Mouse (Mus musculus): ENCODE data around the gene Hrk. TPM values are rescaled to one million over a fixed set of nuclear protein-coding genes. Genes with fewer than 3 reads are reported as not detected.

Gene Hrk
- polyA plus RNA-seq, 1 experiment from 2014 or later = 0.04 TPM

GRCm38 (mm10) chr5:118143211-118144026, 21.0 kb upstream of the Hrk start:
- H3K4me1 ChIP-seq = peaks cover 11% of the 10 kb centered on the region
- H3K4me3 ChIP-seq = no peak overlapping the region
- H3K27ac ChIP-seq = no peak overlapping the region
- WGBS = 78% methylated on average over 12 of the region's 12 CpGs
- no peaks in the 10 kb centered on the region for H3K27me3 ChIP-seq
- no peak for ATAC-seq (ENCODE audit: insufficient number of reproducible peaks, low FRiP score, low TSS enrichment, low read depth)
- no peak overlapping the region for H3K9ac ChIP-seq
- H3K4me2 ChIP-seq = no peak overlapping the region
- peaks cover 51% of the 10 kb centered on the region for H3K36me3 ChIP-seq
- no peaks in the 10 kb centered on the region for H3K9me3 ChIP-seq

DNA sequence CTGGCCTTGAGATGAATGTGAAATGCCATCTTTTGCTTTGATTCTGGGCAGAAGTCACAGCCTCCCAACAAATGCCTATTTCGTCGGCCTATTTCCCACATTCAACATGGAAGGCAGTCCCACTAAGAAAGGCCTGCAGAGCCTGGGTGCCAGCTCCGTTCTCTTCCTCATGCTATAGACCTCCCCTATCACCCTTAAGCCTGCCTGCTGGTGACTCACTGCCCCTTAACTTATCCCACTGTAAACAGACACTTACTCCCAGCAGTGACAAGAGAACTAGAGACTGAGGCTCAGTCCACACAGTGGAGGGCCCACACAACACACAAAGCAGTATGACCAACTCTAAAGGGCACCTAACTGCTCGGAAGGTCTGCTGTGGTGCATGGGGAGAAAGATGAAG, 20.1 kb upstream of the Hrk start:
- WGBS = 84% methylated on average over 4 of the region's 4 CpGs
- peaks cover 44% of the 10 kb centered on the region for H3K36me3 ChIP-seq
- no peak for ATAC-seq (ENCODE audit: insufficient number of reproducible peaks, low FRiP score, low TSS enrichment, low read depth)

GRCm38 (mm10) chr5:118144770-118145169, 19.7 kb upstream of the Hrk start:
- Histone ChIP-seq H3K27ac (no peak overlapping the region), H3K9ac (no peak overlapping the region), H3K4me2 (no peak overlapping the region), H3K9me3 (no peaks in the 10 kb centered on the region), H3K27me3 (no peaks in the 10 kb centered on the region), H3K36me3 (peaks cover 40% of the 10 kb centered on the region), H3K4me1 (peaks cover 11% of the 10 kb centered on the region), H3K4me3 (no peak overlapping the region)
- no peak for ATAC-seq (ENCODE audit: insufficient number of reproducible peaks, low FRiP score, low TSS enrichment, low read depth)
- 85% methylated on average over 6 of the region's 6 CpGs for whole genome bisulfite sequencing

More for the DNA sequence above, 20.1 kb upstream of the Hrk start:
- H3K4me1 ChIP-seq = peaks cover 11% of the 10 kb centered on the region
- H3K27ac ChIP-seq = no peak overlapping the region
- H3K4me2 ChIP-seq = no peak overlapping the region
- H3K9ac ChIP-seq = no peak overlapping the region
- H3K4me3 ChIP-seq = no peak overlapping the region
- H3K9me3 ChIP-seq = no peaks in the 10 kb centered on the region
- no peaks in the 10 kb centered on the region for H3K27me3 ChIP-seq

DNA sequence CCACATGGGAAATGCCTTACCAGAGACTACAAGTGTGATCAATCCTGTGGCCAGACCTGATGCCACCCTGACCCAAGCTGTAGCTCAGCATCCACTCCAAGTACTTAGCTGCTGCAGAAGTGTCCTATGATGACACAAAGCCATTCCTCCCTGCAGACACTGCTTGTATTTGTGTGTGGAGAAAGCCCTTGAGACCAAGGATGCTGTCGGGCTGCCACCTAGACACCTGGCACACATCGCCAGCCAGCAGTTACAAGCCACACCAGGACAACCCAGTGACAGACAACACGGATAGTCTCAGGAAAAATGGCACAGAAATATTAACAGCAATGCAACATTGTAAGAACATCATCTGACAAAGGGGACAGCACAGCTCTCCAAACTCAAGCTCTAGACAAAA, 19.0 kb upstream of the Hrk start:
- Histone ChIP-seq H3K9me3 (no peaks in the 10 kb centered on the region), H3K27me3 (no peaks in the 10 kb centered on the region), H3K4me3 (no peak overlapping the region), H3K9ac (no peak overlapping the region), H3K4me2 (no peak overlapping the region), H3K36me3 (peaks cover 33% of the 10 kb centered on the region), H3K4me1 (peaks cover 11% of the 10 kb centered on the region), H3K27ac (no peak overlapping the region)
- no peak for ATAC-seq (ENCODE audit: insufficient number of reproducible peaks, low FRiP score, low TSS enrichment, low read depth)
- WGBS = 92% methylated on average over 3 of the region's 3 CpGs

GRCm38 (mm10) chr5:118145999-118146679, 18.3 kb upstream of the Hrk start:
- Histone ChIP-seq H3K36me3 (peaks cover 30% of the 10 kb centered on the region), H3K4me2 (no peak overlapping the region), H3K27me3 (no peaks in the 10 kb centered on the region), H3K9ac (no peak overlapping the region), H3K4me1 (peaks cover 11% of the 10 kb centered on the region), H3K4me3 (no peak overlapping the region), H3K9me3 (no peaks in the 10 kb centered on the region), H3K27ac (no peak overlapping the region)
- no peak for ATAC-seq (ENCODE audit: insufficient number of reproducible peaks, low FRiP score, low TSS enrichment, low read depth)
- WGBS = 72% methylated on average over 15 of the region's 15 CpGs

- H3K4me3 ChIP-seq = no peak overlapping the region
- H3K27ac ChIP-seq = no peak overlapping the region
- H3K4me1 ChIP-seq = peaks cover 11% of the 10 kb centered on the region
- WGBS = 79% methylated on average over 10 of the region's 10 CpGs
- no peak for ATAC-seq (ENCODE audit: insufficient number of reproducible peaks, low FRiP score, low TSS enrichment, low read depth)
- H3K9ac ChIP-seq = no peak overlapping the region
- H3K36me3 ChIP-seq = peaks cover 23% of the 10 kb centered on the region
- no peaks in the 10 kb centered on the region for H3K27me3 ChIP-seq
- no peaks in the 10 kb centered on the region for H3K9me3 ChIP-seq
- H3K4me2 ChIP-seq = no peak overlapping the region
Observed at GRCm38 (mm10) chr5:118147264-118147663, 17.2 kb upstream of the Hrk start.

GRCm38 (mm10) chr5:118149711-118150110, 14.7 kb upstream of the Hrk start:
- no peaks in the 10 kb centered on the region for H3K9me3 ChIP-seq

GRCm38 (mm10) chr5:118154839-118155564, 9.4 kb upstream of the Hrk start, which contains the start of gene Fbxw8:
TSS of gene Fbxw8 (minus strand) at chr5:118155464.
- peak within 1 kb of the TSS; percentile 64; the same call in 1 of the 2 replicates for H3K27ac ChIP-seq
- H3K9ac ChIP-seq = peak within 1 kb of the TSS; percentile 93
- under 1% methylated on average over 67 of the region's 67 CpGs for WGBS
- H3K27me3 ChIP-seq = no peaks in the 10 kb centered on the region
- H3K9me3 ChIP-seq = no peaks in the 10 kb centered on the region
- peak within 1 kb of the TSS; percentile 56 for H3K4me2 ChIP-seq
- H3K4me1 ChIP-seq = peaks cover 18% of the 10 kb centered on the region
- peaks cover 12% of the 10 kb centered on the region for H3K36me3 ChIP-seq
- ATAC-seq (ENCODE audit: insufficient number of reproducible peaks, low FRiP score, low TSS enrichment, low read depth) = 0 out of 2 replicates have a peak, but pooled peaks have one; percentile 45
- peak within 1 kb of the TSS; percentile 95 for H3K4me3 ChIP-seq

More at GRCm38 (mm10) chr5:118149711-118150110, 14.7 kb upstream of the Hrk start:
- Histone ChIP-seq H3K27me3 (no peaks in the 10 kb centered on the region), H3K4me1 (peaks cover 27% of the 10 kb centered on the region), H3K4me2 (no peak overlapping the region), H3K27ac (no peak overlapping the region), H3K4me3 (no peak overlapping the region), H3K9ac (no peak overlapping the region), H3K36me3 (peaks cover 20% of the 10 kb centered on the region)
- WGBS = 64% methylated on average over 3 of the region's 3 CpGs
- peak; percentile 12; the same call in 1 of the 2 replicates for ATAC-seq (ENCODE audit: insufficient number of reproducible peaks, low FRiP score, low TSS enrichment, low read depth)

GRCm38 (mm10) chr5:118155565-118155947, 8.9 kb upstream of the Hrk start:
- Histone ChIP-seq H3K36me3 (peaks cover 12% of the 10 kb centered on the region), H3K27me3 (peaks cover 4% of the 10 kb centered on the region), H3K27ac (no peak overlapping the region), H3K4me3 (peak overlapping the region; percentile 95), H3K4me2 (peak overlapping the region; percentile 56), H3K9ac (no peak overlapping the region), H3K9me3 (no peaks in the 10 kb centered on the region), H3K4me1 (peaks cover 18% of the 10 kb centered on the region)
- WGBS = 26% methylated on average over 9 of the region's 9 CpGs
- ATAC-seq (ENCODE audit: insufficient number of reproducible peaks, low FRiP score, low TSS enrichment, low read depth) = no peak

DNA sequence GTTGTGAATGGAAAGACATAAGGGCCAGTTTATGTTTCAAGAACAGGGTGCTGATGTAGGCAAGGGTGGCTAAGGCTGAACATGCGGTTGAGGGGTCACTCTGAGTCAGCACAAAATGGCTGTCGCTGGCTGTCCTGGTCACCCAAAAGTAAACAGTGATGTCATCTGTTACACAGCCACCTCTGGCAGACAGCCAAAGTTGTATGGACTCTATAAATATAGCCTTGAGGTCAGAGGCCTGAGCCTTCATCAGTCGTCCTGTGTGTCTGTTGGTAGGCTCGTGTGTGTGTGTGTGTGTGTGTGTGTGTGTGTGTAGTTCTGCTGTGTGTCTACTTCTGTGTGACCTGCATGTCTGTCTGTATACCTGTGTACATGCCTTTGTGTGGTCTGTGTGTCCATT, 7.5 kb upstream of the Hrk start:
- 53% methylated on average over 4 of the region's 4 CpGs for WGBS
- ATAC-seq (ENCODE audit: insufficient number of reproducible peaks, low FRiP score, low TSS enrichment, low read depth) = no peak
- Histone ChIP-seq H3K4me1 (peaks cover 18% of the 10 kb centered on the region), H3K36me3 (0 out of 2 replicates have a peak, but pooled peaks cover 4% of the 10 kb centered on the region), H3K27ac (no peak overlapping the region), H3K27me3 (peaks cover 16% of the 10 kb centered on the region), H3K4me3 (no peak overlapping the region), H3K9me3 (no peaks in the 10 kb centered on the region), H3K4me2 (no peak overlapping the region), H3K9ac (no peak overlapping the region)

GRCm38 (mm10) chr5:118160691-118161090, 3.8 kb upstream of the Hrk start:
- no peak for ATAC-seq (ENCODE audit: insufficient number of reproducible peaks, low FRiP score, low TSS enrichment, low read depth)

More at GRCm38 (mm10) chr5:118160691-118161090, 3.8 kb upstream of the Hrk start:
- Histone ChIP-seq H3K4me3 (no peak overlapping the region), H3K27me3 (peaks cover 43% of the 10 kb centered on the region), H3K27ac (no peak overlapping the region), H3K9ac (no peak overlapping the region), H3K4me1 (no peaks in the 10 kb centered on the region), H3K4me2 (no peak overlapping the region), H3K9me3 (no peaks in the 10 kb centered on the region), H3K36me3 (no peaks in the 10 kb centered on the region)
- 39% methylated on average over 4 of the region's 4 CpGs for WGBS

All from limb, embryonic 15.5 days (tissue).